Mouse (Mus musculus) activated CD4-positive, CD25-positive, alpha-beta regulatory T cell, adult 9 weeks (primary cell): Measurements from ENCODE around the gene Vps52. TPM values are rescaled to one million over a fixed set of nuclear protein-coding genes. Genes with fewer than 3 reads are reported as not detected.

ENCODE experiments used
- polyA plus RNA-seq: library from polyadenylated mRNA; unstranded; fragments of 100-300 nt; shearing (Covaris generic); gene quantifications from one replicate; pipeline ENCODE4 v1.2.1, GENCODE M21; 2017

The Vps52 gene
- 89.2 TPM for polyA plus RNA-seq

GRCm38 (mm10) chr17:33955555-33956214 is at the start of gene Vps52, which contains the start of gene Rps18:
Gene Vps52, plus strand, starts transcription at chr17:33955812.
Gene Rps18, minus strand, starts transcription at chr17:33956001.

GRCm38 (mm10) chr17:33909077-33909868 is 46.3 kb upstream of the Vps52 start, which contains the start of gene Daxx:
Gene Daxx, plus strand, starts transcription at chr17:33909414.

DNA sequence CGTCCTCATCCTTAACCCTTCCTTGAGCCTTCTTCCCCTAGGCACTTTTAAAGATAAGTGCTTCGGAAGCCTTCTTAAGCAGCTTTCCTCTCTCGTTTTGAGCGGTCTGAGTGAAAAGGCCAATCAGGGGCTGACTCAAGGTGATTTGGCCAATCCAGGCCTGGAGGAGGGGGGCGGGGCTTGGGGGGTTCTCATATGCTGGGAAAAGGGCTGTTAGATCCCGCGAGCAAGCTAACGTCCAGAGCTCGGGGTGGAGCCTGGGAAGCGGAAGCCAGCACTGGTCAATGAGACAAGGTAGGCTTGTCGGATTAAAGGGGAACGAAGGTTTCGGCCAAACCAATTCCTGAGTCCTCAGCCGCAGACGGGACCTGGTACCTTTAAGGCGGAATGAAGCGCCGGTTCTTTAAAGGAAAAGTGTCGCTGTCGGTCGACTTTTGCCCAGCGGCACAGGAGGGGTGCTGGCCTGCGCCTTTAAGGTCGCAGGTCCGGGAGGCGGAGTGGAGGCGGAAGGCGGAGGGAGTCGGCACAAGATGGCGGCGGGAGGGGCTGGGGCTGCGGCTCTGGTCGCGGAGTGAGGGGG is 39.9 kb upstream of the Vps52 start, which contains the start of the genes Tapbp and Zbtb22:
Gene Tapbp, plus strand, starts transcription at position 229 of the 580 bp plus-strand sequence.
Gene Zbtb22, plus strand, starts transcription at position 234 of the 580 bp plus-strand sequence.

DNA sequence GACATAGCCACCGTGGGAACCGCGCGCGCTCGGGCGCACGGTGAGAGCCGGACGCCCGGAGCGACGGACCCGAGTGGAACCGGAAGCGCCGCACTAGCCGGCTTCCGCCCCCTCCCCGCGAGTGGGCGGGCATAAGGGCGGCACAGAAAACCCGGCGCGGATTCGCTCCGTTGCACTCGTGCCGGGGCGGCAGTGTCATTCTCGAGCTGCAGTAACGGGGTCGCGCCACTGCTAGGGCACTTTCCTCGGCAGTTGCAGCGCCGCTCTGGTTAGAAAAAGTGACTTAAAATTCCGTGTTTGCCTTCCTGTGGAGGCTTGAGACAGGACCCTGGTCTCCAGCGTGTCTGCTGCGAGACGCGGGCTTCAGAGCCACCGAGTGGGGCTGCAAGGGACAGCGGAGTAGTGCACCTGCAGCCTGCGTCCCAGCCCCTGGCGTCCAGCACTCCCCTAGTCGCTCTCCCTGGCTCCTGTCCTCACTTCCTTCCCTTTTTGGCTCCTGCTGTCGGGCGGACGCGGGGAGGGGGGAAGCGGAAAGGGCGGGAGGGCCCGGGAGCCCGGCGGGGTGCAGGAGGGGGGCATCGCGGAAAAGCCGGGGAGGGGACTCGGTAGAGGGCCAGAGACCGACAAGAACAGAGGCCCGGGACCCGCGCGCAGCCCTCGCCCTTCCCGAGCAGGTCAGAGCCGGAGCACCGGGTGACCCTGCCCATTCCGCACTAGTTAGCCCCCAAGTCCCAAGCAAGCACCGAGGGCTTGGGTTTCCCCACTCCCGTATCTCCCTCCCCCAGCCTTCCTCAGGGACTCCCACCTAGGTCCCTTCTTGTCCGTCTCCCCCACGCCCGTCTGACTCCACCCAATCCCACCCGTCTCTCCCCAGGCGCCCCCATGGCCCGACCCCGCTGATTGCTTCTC is 26.0 kb upstream of the Vps52 start, which contains the start of gene Rgl2:
Gene Rgl2, plus strand, starts transcription at position 173 of the 909 bp plus-strand sequence.

GRCm38 (mm10) chr17:33940206-33940805 is 15.3 kb upstream of the Vps52 start, which contains the start of the genes Pfdn6 and Wdr46:
Gene Pfdn6, minus strand, starts transcription at chr17:33940343.
Gene Wdr46, plus strand, starts transcription at chr17:33940660.

GRCm38 (mm10) chr17:33951021-33951946 is 4.3 kb upstream of the Vps52 start, which contains the start of gene B3galt4:
Gene B3galt4, minus strand, starts transcription at chr17:33951488.

GRCm38 (mm10) chr17:34000150-34000537 is 44.5 kb downstream of the Vps52 start, which contains the start of gene H2-K1:
Gene H2-K1, minus strand, starts transcription at chr17:34000347.

Other genes with a start within 250 kb of the Vps52 start
- 50.9 TPM for gene March2, start 237.1 kb upstream of the Vps52 start, polyA plus RNA-seq
- 298 TPM for gene Rab11b, start 195.3 kb upstream of the Vps52 start, polyA plus RNA-seq
- 4.4 TPM for gene Angptl4, start 174.0 kb upstream of the Vps52 start, polyA plus RNA-seq
- gene Kank3, start 145.3 kb upstream of the Vps52 start, polyA plus RNA-seq, result 3.4 TPM
- 1,074 TPM for gene Rps28, start 131.2 kb upstream of the Vps52 start, polyA plus RNA-seq
- 386 TPM for gene Ndufa7, start 131.2 kb upstream of the Vps52 start, polyA plus RNA-seq
- 32.2 TPM for gene Cd320, start 112.7 kb upstream of the Vps52 start, polyA plus RNA-seq
- not detected for gene Gm7029, start 82.0 kb upstream of the Vps52 start, polyA plus RNA-seq
- gene Kifc1, start 65.2 kb upstream of the Vps52 start, polyA plus RNA-seq, result 8.5 TPM
- 5.0 TPM for gene Platr17, start 50.7 kb upstream of the Vps52 start, polyA plus RNA-seq
- gene Daxx, start 46.4 kb upstream of the Vps52 start, polyA plus RNA-seq, result 132 TPM
- gene Tapbp, start 39.9 kb upstream of the Vps52 start, polyA plus RNA-seq, result 697 TPM
- gene Zbtb22, start 39.9 kb upstream of the Vps52 start, polyA plus RNA-seq, result 20.2 TPM
- 135 TPM for gene Rgl2, start 26.3 kb upstream of the Vps52 start, polyA plus RNA-seq
- 140 TPM for gene Pfdn6, start 15.5 kb upstream of the Vps52 start, polyA plus RNA-seq
- 58.5 TPM for gene Wdr46, start 15.2 kb upstream of the Vps52 start, polyA plus RNA-seq
- gene B3galt4, start 4.3 kb upstream of the Vps52 start, polyA plus RNA-seq, result 30.8 TPM
- gene Rps18, start 189 bp downstream of the Vps52 start, polyA plus RNA-seq, result 2,816 TPM
- 13,533 TPM for gene H2-K1, start 44.5 kb downstream of the Vps52 start, polyA plus RNA-seq
- gene Ring1, start 68.9 kb downstream of the Vps52 start, polyA plus RNA-seq, result 21.4 TPM
- gene H2-Ke6, start 72.2 kb downstream of the Vps52 start, polyA plus RNA-seq, result 41.5 TPM
- 132 TPM for gene Slc39a7, start 75.9 kb downstream of the Vps52 start, polyA plus RNA-seq
- 22.6 TPM for gene Rxrb, start 76.0 kb downstream of the Vps52 start, polyA plus RNA-seq
- 3.3 TPM for gene Col11a2, start 83.6 kb downstream of the Vps52 start, polyA plus RNA-seq
- 34.3 TPM for gene H2-Oa, start 136.5 kb downstream of the Vps52 start, polyA plus RNA-seq
- gene H2-DMa, start 163.7 kb downstream of the Vps52 start, polyA plus RNA-seq, result 108 TPM
- 142 TPM for gene Brd2, start 166.8 kb downstream of the Vps52 start, polyA plus RNA-seq
- 5.1 TPM for gene H2-DMb2, start 187.5 kb downstream of the Vps52 start, polyA plus RNA-seq
- 4.3 TPM for gene H2-DMb1, start 197.3 kb downstream of the Vps52 start, polyA plus RNA-seq
- 516 TPM for gene Tap1, start 231.7 kb downstream of the Vps52 start, polyA plus RNA-seq
- gene Psmb9, start 232.0 kb downstream of the Vps52 start, polyA plus RNA-seq, result 713 TPM
- gene Psmb8, start 241.9 kb downstream of the Vps52 start, polyA plus RNA-seq, result 1,545 TPM
- gene Tap2, start 247.7 kb downstream of the Vps52 start, polyA plus RNA-seq, result 455 TPM